Mouse (Mus musculus): ENCODE data around the gene Etv2.

Etv2 gene

DNA sequence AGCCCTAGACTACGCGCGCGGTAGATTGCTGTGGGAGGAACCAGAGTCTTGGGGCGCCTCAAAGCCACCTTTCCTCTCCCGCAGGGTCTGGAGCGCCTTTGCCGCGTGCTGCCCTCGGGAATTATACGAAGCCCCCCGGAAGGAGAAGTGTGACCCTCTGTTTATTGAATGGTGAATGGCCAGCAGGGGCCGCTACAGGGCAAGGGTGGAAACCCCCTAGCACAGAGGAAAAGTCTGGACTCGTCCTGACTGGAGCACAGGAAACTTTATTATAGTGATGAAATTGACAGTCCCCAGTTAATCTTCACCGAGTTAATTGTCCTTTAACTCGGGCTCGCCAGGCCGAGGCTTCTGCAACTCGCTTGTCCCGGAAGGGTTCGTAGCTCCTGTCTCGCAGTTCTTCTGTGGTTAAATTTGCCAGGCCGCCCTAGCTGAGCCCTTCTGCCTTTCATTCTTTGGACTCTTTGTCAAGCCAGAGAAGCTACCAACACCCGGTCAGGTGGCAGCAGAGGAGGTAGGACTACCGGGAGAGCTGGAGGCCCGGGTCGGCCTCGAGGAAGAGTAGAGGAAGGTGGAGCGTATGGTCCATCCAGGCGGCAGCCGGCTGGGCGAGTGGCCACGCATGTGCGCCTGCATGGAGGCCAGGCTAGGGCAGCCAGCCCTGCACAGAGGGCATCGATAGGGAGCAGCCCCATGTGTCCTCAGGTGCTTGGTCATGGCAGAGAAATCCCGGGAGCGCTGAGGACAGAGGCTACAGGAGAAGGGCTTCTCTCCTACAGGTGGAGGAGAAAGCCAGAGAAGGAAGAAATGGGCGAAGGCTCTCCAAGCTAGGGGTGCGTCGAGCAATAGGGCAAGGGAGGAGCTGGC lies 46.0 kb downstream of the Etv2 start:
- in situ Hi-C loops (cut with MboI, MseI): no loop called here

DNA sequence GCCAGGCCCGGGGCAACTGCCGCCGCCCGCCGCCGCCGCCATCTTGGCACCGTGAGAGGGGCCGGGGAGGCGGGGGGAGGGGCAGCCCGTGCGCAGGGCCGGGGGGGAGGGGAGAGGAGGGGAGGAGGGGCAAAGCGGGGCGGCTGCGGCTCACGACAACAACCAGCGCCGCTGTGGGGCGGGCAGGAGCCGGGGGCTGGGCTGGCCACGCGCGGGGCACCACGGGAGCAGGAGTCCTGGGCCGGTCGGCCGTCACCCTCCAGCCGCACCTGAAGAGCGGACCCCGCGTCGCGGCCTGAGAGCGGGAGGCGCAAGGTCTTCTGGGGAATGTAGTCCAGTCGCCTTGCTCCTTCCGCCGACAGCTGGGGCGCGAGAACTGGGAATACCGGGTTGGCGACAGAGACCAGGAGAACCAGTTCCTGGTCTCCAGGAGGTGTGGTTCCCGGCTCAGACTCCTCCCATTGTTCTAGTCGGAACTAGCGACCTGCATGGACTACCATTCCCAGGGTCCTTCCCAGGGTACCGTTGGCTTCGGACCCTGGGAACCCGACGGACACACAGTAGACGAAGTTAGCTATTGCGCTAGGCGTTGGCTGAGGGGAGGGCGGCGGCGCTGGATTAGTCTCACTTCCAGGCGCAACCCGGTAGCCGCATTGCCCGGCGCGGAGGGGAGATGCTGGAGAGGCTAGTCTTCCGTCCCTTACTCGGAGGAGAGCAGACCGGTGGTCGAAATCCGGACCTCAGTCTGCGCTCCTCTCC lies 46.8 kb downstream of the Etv2 start, which contains the start of gene Kmt2b:
Kmt2b (minus strand) TSS at position 51 of the 759 bp plus-strand sequence.
- in situ Hi-C loops (cut with MboI, MseI): no loop called here

DNA sequence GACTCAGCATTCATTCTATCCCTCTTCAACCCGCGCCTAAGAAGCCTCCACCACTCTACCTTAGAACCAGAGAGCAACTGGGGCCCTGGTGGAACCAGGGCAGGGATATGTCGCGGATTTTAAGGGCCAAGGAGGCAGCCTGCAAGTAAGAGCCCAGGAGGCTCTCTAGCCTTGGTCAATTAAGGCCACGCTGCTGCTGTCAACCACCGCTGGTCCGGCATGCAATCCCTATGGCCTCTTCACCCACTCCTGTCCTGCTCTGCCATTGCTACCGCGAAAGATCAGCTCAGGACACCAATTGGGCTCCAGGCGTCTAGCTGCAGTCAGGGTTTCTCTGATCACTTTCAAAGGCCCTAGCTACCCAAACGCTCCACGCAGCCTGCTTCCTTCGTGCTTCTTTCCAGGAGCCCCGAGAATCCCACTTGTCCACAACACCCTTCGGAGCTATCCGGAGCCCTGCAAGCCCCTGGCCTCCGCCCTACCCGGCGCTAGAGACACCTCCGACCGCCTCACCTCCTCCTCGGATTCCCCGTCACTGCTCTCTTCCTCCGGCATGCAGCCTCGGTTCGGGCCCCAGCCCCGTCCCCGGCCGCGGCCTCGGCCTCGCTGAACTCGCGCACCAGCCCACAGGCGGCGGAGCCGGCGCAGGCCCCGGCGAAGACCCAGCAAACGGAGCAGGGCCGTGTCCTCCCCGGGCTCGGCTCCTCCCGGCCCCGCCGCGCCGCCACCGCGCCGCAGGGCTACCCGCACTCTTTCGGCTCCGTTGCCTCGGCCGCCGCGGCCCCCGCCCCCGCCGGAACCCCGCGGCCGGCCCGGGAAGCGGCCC lies 47.6 kb downstream of the Etv2 start:
- in situ Hi-C loops (cut with MboI, MseI): no loop called here

DNA sequence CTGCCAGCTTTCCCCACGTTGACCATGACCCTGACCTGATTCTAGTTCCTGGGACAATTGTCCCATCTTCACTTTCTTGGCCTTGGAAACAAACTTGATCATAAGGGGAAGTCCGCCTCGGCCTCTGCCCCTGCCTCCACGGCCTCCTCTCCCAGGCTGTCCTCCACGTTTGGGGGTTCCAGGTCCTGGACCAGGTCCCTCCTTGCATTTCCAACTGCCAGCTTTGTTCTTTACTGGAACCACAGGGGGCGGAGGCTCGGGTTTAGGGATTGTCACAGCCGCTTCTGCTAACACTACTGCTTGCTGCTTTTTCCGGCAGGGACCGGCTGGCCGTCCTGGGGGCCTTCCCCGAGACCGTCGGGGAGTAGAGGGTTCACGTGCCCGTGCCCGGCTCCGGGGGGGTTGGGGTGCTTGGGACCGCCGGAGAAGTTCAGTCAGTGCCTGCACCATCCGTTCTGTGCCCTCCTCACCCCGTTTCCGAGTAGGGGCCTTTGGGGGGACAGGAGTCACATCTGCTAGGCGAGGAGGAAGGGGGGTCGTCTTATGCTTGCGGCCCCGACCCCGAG lies 49.1 kb downstream of the Etv2 start:
- in situ Hi-C loops (cut with MboI, MseI): no loop called here

DNA sequence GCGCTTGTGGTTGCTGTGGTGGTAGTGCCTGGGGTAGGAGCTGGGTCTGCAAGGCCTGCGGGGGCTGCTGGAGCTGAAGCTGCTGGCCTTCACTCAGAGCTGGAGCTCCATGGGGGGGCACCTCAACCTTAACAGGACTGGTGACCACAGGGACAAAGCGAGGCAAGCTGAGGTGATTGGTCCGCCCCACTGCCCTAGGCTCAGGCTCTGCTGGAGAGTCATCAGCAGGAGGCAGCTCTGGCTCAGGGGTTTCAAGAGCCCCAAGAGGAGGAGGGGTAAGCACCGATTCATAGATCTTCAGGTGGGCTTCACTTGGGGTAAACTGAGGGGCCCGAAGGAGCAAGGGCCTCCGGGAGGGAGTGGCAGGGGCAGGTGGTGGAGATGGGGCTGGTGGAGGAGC lies 50.5 kb downstream of the Etv2 start:
- in situ Hi-C loops (cut with MboI, MseI): no loop called here

DNA sequence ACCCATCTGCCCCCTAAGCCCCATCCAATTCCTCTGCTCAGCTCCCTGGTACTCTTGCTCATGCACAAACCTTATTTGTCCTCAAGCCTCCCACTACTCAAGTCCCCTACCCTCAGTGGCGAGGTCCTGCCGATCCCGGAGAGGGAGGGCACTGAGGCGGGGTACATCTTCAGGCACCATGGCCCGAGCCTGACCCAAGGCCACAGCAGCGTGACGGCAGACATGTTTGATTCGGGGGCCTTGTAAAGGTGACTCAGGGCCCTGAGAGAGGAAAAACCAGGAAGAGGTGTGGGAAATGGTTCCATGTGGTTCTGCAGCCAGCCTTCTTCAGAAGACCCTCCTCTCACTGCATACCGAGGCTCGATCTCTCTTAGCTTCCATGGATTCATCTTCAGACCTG lies 51.3 kb downstream of the Etv2 start:
- in situ Hi-C loops (cut with MboI, MseI): no loop called here
